Mouse (Mus musculus): Measurements from ENCODE around the gene Vps52.

Vps52 gene

GRCm38 (mm10) chr17:33943454-33943853 is 12.2 kb upstream of the Vps52 start:
- DNase-seq: no peak

GRCm38 (mm10) chr17:33947430-33948089 is 8.1 kb upstream of the Vps52 start:
- DNase-seq: no peak

GRCm38 (mm10) chr17:33948090-33948904 is 7.3 kb upstream of the Vps52 start:
- DNase-seq: no peak

GRCm38 (mm10) chr17:33948905-33949537 is 6.6 kb upstream of the Vps52 start:
- DNase-seq: no peak

- DNase-seq: peak; percentile 42
Observed at GRCm38 (mm10) chr17:33950131-33950625, 5.4 kb upstream of the Vps52 start.

- peak; percentile 76 for DNase-seq
Observed at GRCm38 (mm10) chr17:33951021-33951946, 4.3 kb upstream of the Vps52 start, which contains the start of gene B3galt4. TSS of gene B3galt4 (minus strand) at chr17:33951488.

GRCm38 (mm10) chr17:33952015-33952414 is 3.6 kb upstream of the Vps52 start:
- DNase-seq: peak; percentile 43

GRCm38 (mm10) chr17:33952879-33953278 is 2.7 kb upstream of the Vps52 start:
- DNase-seq: peak; percentile 22

GRCm38 (mm10) chr17:33953310-33953709 is 2.3 kb upstream of the Vps52 start:
- DNase-seq: peak; percentile 15

- DNase-seq: peak; percentile 59
Observed at GRCm38 (mm10) chr17:33953961-33954565, 1.5 kb upstream of the Vps52 start.

- DNase-seq: peak; percentile 58
Observed at GRCm38 (mm10) chr17:33954646-33955554, 712 bp upstream of the Vps52 start.

- DNase-seq: peak; percentile 56
Observed at GRCm38 (mm10) chr17:33956336-33956735, 724 bp downstream of the Vps52 start.

GRCm38 (mm10) chr17:33957493-33957892 is 1.9 kb downstream of the Vps52 start:
- peak; percentile 17 for DNase-seq

GRCm38 (mm10) chr17:33958451-33958850 is 2.8 kb downstream of the Vps52 start:
- peak; percentile 18 for DNase-seq

GRCm38 (mm10) chr17:33959135-33959534 is 3.5 kb downstream of the Vps52 start:
- peak; percentile 34 for DNase-seq

- no peak for DNase-seq
Observed at GRCm38 (mm10) chr17:33959948-33960347, 4.3 kb downstream of the Vps52 start.

GRCm38 (mm10) chr17:33962876-33963275 is 7.3 kb downstream of the Vps52 start:
- DNase-seq: no peak

- no peak for DNase-seq
Observed at GRCm38 (mm10) chr17:33965082-33965845, 9.7 kb downstream of the Vps52 start.

- DNase-seq: no peak
Observed at GRCm38 (mm10) chr17:33965846-33966550, 10.4 kb downstream of the Vps52 start.

All from cerebellum, adult 9-11 months (tissue).